Mouse (Mus musculus): ENCODE measurements around the gene Il12rb1.

DNA sequence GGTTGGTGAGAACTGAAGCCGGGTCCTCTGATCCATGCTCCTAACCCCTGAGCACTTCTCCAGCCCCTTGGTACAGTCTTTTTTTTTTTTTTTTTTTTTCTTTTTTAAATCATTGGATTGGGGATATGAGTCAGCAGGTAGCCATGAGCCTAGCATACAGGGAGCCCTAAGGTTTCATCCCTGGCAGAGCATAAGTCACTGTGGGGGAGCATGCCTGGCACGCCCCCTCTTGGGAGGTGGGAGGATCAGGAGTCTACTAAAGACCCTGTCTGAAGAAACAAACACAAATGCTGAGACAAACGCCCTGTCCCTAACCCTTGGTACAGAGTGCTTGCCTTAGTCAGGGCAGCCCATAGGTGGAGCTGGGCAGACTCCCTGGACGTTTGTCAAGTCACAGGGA lies 3.8 kb downstream of the Il12rb1 start:
- TF ChIP-seq EP300 (IDR thresholded peaks at IDR 0.05; ENCODE audit: insufficient read depth, low read depth, low read length) (no peak), CTCF (IDR thresholded peaks at IDR 0.05) (no peak), POLR2A (IDR thresholded peaks at IDR 0.05; ENCODE audit: insufficient read depth, low read depth, low read length) (no peak)
